Mouse (Mus musculus) left cerebral cortex, postnatal 4 days (tissue): ENCODE measurements around the gene Tns2. TPM values are rescaled to one million over a fixed set of nuclear protein-coding genes. Genes with fewer than 3 reads are reported as not detected.

Experiments
- DNase-seq: peaks from one replicate; pipeline ENCODE4 v3.0.0-alpha.2; 2022
- intact Hi-C: fragments of 180-260 bp; cut with DNase I; formaldehyde crosslinking; loops from one replicate; pipeline ENCODE4 v1.15.1; 2025
- total RNA-seq, 2 experiments: library from RNA; stranded (reverse); gene quantifications; 2 replicates each; pipeline ENCODE4 v1.2.3; 2021

Gene Tns2
- total RNA-seq, 2 experiments from 2014 or later = 8.5 to 11.4 TPM

DNA sequence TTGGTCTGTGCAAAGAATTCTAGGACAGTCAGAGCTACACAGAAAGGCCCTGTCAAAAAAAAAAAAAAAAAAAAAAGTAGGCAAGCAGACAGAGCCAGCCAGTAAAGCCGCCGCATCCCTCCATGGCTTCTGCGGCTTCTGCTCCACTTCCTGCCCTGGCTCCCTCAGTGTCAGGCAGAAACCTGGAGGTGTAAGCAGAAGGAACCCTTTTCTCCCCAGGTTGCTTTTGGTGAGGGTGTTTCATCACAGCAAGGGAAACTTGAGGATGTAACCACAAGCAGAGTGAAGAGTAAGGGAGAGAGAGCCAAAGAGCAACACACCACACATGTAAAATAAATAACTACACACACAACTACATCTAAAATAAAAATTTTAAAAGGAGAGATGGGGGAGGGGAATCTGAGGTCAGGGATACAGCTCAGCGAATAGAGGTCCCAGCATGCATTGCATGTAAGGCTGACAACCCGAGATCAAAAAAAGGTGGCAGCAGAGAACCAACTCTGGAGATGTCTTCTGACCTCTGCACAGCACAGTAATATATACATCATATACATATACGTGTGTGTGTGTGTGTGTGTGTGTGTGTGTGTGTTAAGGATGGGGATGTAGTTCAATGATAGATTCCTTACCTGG lies 65.4 kb downstream of the Tns2 start:
- intact Hi-C loops = no loop called here
- DNase-seq = no peak

Other genes with a start within 250 kb of the Tns2 start
- gene Krt1, start 249.6 kb upstream of the Tns2 start, total RNA-seq = 1 to 10 TPM; 5.9 to 6.1 TPM
- gene Krt77, start 230.7 kb upstream of the Tns2 start, total RNA-seq = 1 to 10 TPM; 6.7 to 7.8 TPM
- not detected for gene Krt76, start 207.5 kb upstream of the Tns2 start, total RNA-seq
- gene Krt4, start 175.7 kb upstream of the Tns2 start, total RNA-seq = under 1 TPM in 1 of 2 experiments, not detected in 1; 0.24 TPM
- gene Krt79, start 160.1 kb upstream of the Tns2 start, total RNA-seq = under 1 TPM in 1 of 2 experiments, not detected in 1; 0.32 TPM
- not detected for gene Krt78, start 146.1 kb upstream of the Tns2 start, total RNA-seq
- under 1 TPM in 1 of 2 experiments, not detected in 1; 0.18 TPM for gene Krt8, start 95.9 kb upstream of the Tns2 start, total RNA-seq
- gene Krt18, start 72.2 kb upstream of the Tns2 start, total RNA-seq = under 1 TPM; 0.26 to 0.64 TPM
- gene Eif4b, start 26.6 kb upstream of the Tns2 start, total RNA-seq = 100 to 1,000 TPM; 206 to 211 TPM
- gene Spryd3, start 35.8 kb downstream of the Tns2 start, total RNA-seq = 100 to 1,000 TPM; 115 to 118 TPM
- gene Igfbp6, start 43.9 kb downstream of the Tns2 start, total RNA-seq = 1 to 10 TPM; 1.6 to 2.0 TPM
- gene Soat2, start 50.1 kb downstream of the Tns2 start, total RNA-seq = not detected
- 10 to 100 TPM; 70.3 to 70.6 TPM for gene Zfp740, start 102.8 kb downstream of the Tns2 start, total RNA-seq
- gene Csad, start 104.3 kb downstream of the Tns2 start, total RNA-seq = 10 to 100 TPM; 27.8 TPM
- 1 to 10 TPM in 1 of 2 experiments, under 1 TPM in 1; 0.74 to 1.1 TPM for gene Itgb7, start 131.5 kb downstream of the Tns2 start, total RNA-seq
- 10 to 100 TPM; 15.9 to 16.9 TPM for gene Rarg, start 157.1 kb downstream of the Tns2 start, total RNA-seq
- gene Gm9918, start 170.2 kb downstream of the Tns2 start, total RNA-seq = not detected
- gene Mfsd5, start 179.0 kb downstream of the Tns2 start, total RNA-seq = 10 to 100 TPM; 31.4 to 33.7 TPM
- gene Espl1, start 195.9 kb downstream of the Tns2 start, total RNA-seq = 1 to 10 TPM; 8.5 to 9.9 TPM
- 100 to 1,000 TPM; 390 to 395 TPM for gene Pfdn5, start 225.7 kb downstream of the Tns2 start, total RNA-seq
- gene Myg1, start 231.3 kb downstream of the Tns2 start, total RNA-seq = 10 to 100 TPM; 60.2 to 65.9 TPM